Mouse (Mus musculus) heart, embryonic 15.5 days (tissue): ENCODE measurements around the gene Dnajb2. TPM values are rescaled to one million over a fixed set of nuclear protein-coding genes. Genes with fewer than 3 reads are reported as not detected.

Experiments
- ATAC-seq: fragments of 200-750 bp; cut with Nextera tagmentation; replicated peaks from 2 replicates; pipeline ENCODE4 v1.8.0; 2017; ENCODE audit warnings: low read depth, moderate TSS enrichment; ENCODE audit not compliant: insufficient number of reproducible peaks, insufficient read depth, low FRiP score
- H3K27ac ChIP-seq: fragments of 300-500 bp; sonication (generic); 2 replicates; pipeline ENCODE4 v1.5.1; 2015; ENCODE audit warnings: mild to moderate bottlenecking, inconsistent platforms
- H3K27me3 ChIP-seq: fragments of 300-500 bp; sonication (generic); 2 replicates; pipeline ENCODE4 v1.6.1; 2015; ENCODE audit warnings: inconsistent platforms
- H3K36me3 ChIP-seq: fragments of 300-500 bp; sonication (generic); 2 replicates; pipeline ENCODE4 v1.6.1; 2015; ENCODE audit warnings: mild to moderate bottlenecking, inconsistent platforms
- H3K4me1 ChIP-seq: fragments of 300-500 bp; sonication (generic); replicated peaks from 2 replicates; pipeline ENCODE4 v1.6.1; 2015; ENCODE audit warnings: inconsistent platforms
- H3K4me2 ChIP-seq: fragments of 300-500 bp; sonication (generic); 2 replicates; pipeline ENCODE4 v1.6.1; 2015; ENCODE audit warnings: inconsistent platforms, mild to moderate bottlenecking, moderate library complexity
- H3K4me3 ChIP-seq: fragments of 300-500 bp; sonication (generic); 2 replicates; pipeline ENCODE4 v1.5.1; 2015; ENCODE audit warnings: mild to moderate bottlenecking, inconsistent platforms
- H3K9ac ChIP-seq: fragments of 300-500 bp; sonication (generic); 2 replicates; pipeline ENCODE4 v1.6.1; 2015; ENCODE audit warnings: mild to moderate bottlenecking, inconsistent platforms
- H3K9me3 ChIP-seq: fragments of 300-500 bp; sonication (generic); replicated peaks from 2 replicates; pipeline ENCODE4 v1.6.1; 2016; ENCODE audit warnings: inconsistent platforms
- WGBS: fragments of 180-500 bp; shearing (Covaris S2); methylation state at CpG from one replicate; pipeline ENCODE4 v1.1.7; 2015; ENCODE audit warnings: mixed read lengths; 5-methylcytosine and 5-hydroxymethylcytosine counted together
- polyA plus RNA-seq: library from polyadenylated mRNA; unstranded; fragments of >200 nt; fragmentation: Nextera tagmentation; extraction: Ambion mirVana; gene quantifications from 2 replicates; pipeline ENCODE4 v1.2.1, GENCODE M21; 2015

Gene Dnajb2
- 41.4 and 43.0 TPM in 2 replicates for polyA plus RNA-seq

DNA sequence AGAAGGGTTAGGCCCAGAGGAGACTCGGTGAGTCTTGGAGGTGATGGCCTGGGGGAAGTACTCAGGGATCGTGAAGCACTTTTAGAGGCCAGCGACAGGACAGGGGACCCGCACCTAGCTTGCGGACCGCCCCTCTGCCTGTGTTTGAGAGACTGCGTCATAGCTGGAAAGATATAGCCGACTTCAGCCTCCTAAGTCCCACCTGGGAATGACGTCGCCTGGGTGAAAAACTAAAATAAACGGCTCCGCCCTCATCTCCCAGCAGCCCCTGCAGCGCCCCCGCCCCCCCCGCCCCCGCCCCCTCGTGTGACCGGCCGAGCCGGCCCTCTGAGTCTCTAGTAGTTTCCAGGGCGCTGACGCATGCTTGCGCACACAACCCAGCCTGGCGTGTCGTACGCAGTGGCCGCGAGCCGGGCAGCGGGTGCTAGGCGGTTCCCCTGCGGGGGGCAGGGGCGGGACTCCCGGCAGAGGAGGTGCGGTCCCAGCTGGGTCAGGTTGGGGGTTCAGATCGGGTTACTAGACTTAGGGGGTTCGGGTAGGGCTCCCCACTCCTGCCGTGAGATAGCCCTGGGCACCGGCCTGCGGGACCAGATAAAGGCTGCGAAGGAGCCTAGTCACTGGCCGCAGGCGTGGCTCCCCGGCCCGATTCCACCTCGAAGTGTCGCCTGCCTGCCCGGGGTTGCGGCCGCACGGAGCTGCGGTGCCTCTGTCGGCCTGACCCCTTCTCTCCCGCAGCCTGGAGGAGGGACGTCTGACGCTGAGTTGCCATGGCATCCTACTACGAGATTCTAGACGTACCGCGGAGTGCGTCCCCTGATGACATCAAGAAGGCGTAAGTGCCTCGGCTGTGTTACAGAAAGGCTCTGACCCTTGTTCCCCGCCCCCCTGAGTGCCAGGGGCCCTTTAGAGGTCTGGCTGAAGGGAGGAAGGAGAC, at the start of gene Dnajb2:
TSS of gene Dnajb2 (plus strand) at position 290 of the 934 bp plus-strand sequence.
- H3K36me3 ChIP-seq = peaks cover 17% of the 10 kb centered on the region

GRCm38 (mm10) chr1:75187126-75187525, 49.1 kb upstream of the Dnajb2 start:
- ATAC-seq = no peak
- no peaks in the 10 kb centered on the region for H3K9me3 ChIP-seq
- no peak overlapping the region for H3K4me2 ChIP-seq
- H3K4me1 ChIP-seq = peaks cover 13% of the 10 kb centered on the region
- H3K4me3 ChIP-seq = no peak overlapping the region
- H3K27ac ChIP-seq = no peak overlapping the region
- H3K9ac ChIP-seq = no peak overlapping the region
- H3K36me3 ChIP-seq = peaks cover 50% of the 10 kb centered on the region
- H3K27me3 ChIP-seq = no peaks in the 10 kb centered on the region

More for the DNA sequence above, at the start of gene Dnajb2:
- Histone ChIP-seq H3K4me3 (peak within 1 kb of the TSS; percentile 89), H3K9ac (peak within 1 kb of the TSS; percentile 94), H3K4me2 (peak within 1 kb of the TSS; percentile 98), H3K9me3 (no peaks in the 10 kb centered on the region), H3K27me3 (no peaks in the 10 kb centered on the region), H3K4me1 (peaks cover 32% of the 10 kb centered on the region), H3K27ac (peak within 1 kb of the TSS; percentile 95)
- WGBS = under 1% methylated on average over 53 of the region's 64 CpGs
- peak; percentile 91 for ATAC-seq

DNA sequence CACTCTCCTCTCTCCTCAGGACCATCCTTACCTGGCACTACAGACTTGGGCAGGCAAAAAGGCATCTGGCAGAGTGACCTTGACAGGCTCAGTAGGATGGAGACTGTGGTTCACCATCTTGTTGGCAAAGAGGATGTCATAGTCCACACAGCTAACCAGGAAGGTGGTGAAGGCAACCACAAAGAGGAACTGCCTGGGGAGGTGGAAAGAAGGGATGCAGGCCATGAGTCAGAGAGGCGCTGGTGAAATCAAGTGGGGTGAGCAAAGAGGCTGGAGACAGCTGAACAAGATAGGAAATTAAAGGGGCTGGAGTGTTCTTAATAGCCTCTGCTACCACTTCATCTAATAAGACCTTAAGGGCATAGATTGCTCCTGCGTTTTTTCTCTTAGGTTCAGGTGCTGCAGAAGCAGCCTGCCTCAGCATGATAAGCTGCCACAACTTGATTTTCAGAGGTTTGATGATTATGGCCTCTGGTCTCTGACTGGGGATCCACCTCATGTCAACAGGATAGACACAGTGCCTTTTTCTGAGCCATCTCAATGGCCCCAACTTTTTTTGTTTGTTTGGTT, 48.2 kb upstream of the Dnajb2 start:
- peaks cover 41% of the 10 kb centered on the region for H3K36me3 ChIP-seq
- 74% methylated on average over 2 of the region's 2 CpGs for WGBS
- peaks cover 15% of the 10 kb centered on the region for H3K4me1 ChIP-seq
- H3K9me3 ChIP-seq = no peaks in the 10 kb centered on the region
- H3K27ac ChIP-seq = no peak overlapping the region
- H3K4me2 ChIP-seq = no peak overlapping the region
- no peak for ATAC-seq
- H3K9ac ChIP-seq = no peak overlapping the region
- H3K27me3 ChIP-seq = no peaks in the 10 kb centered on the region
- H3K4me3 ChIP-seq = no peak overlapping the region

GRCm38 (mm10) chr1:75190577-75190976, 45.6 kb upstream of the Dnajb2 start:
- peak overlapping the region; percentile 80 for H3K9ac ChIP-seq
- H3K4me2 ChIP-seq = peak overlapping the region; percentile 76
- peaks cover 35% of the 10 kb centered on the region for H3K36me3 ChIP-seq
- WGBS = 52% methylated on average over 2 of the region's 2 CpGs
- H3K27me3 ChIP-seq = no peaks in the 10 kb centered on the region
- ATAC-seq = no peak
- H3K9me3 ChIP-seq = no peaks in the 10 kb centered on the region
- H3K4me3 ChIP-seq = peak overlapping the region; percentile 83
- peaks cover 23% of the 10 kb centered on the region for H3K4me1 ChIP-seq
- no peak overlapping the region for H3K27ac ChIP-seq

DNA sequence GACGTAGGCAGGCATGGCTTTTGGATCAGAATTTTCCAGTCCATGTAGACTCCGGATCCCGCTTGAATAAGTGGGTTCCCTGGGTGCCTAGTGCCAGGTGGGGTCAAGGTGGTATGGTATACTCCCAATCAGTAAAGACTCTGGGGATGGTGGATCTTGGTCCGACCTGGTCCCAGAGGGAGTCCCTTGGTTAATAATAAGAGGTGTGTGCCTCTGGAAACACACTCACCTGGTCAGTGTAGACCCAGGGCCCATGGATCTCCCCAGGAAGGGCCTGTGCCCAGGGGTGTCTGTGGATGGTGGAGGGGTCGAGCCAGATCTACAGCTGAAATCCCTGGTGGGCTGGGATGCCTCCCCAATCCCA, 45.0 kb upstream of the Dnajb2 start:
- H3K27ac ChIP-seq = peak overlapping the region; percentile 89
- no peaks in the 10 kb centered on the region for H3K27me3 ChIP-seq
- H3K4me3 ChIP-seq = peak overlapping the region; percentile 83
- peaks cover 23% of the 10 kb centered on the region for H3K4me1 ChIP-seq
- no peak for ATAC-seq
- H3K9ac ChIP-seq = peak overlapping the region; percentile 80
- WGBS = 42% methylated on average over 5 of the region's 5 CpGs
- H3K36me3 ChIP-seq = peaks cover 35% of the 10 kb centered on the region
- no peaks in the 10 kb centered on the region for H3K9me3 ChIP-seq
- H3K4me2 ChIP-seq = peak overlapping the region; percentile 76

GRCm38 (mm10) chr1:75191622-75192402, 44.4 kb upstream of the Dnajb2 start, which contains the start of the genes Ankzf1 and Atg9a:
Gene Ankzf1 (plus strand): TSS chr1:75192151.
Gene Atg9a (minus strand): TSS chr1:75192196.
- Histone ChIP-seq H3K27ac (peak within 1 kb of the TSS; percentile 90), H3K27me3 (no peaks in the 10 kb centered on the region), H3K9me3 (no peaks in the 10 kb centered on the region), H3K36me3 (peaks cover 34% of the 10 kb centered on the region), H3K4me3 (peak within 1 kb of the TSS; percentile 83), H3K4me1 (peaks cover 23% of the 10 kb centered on the region), H3K9ac (peak within 1 kb of the TSS; percentile 80), H3K4me2 (peak within 1 kb of the TSS; percentile 76)
- under 1% methylated on average over 56 of the region's 56 CpGs for WGBS
- peak; percentile 99 for ATAC-seq

GRCm38 (mm10) chr1:75192452-75192851, 43.8 kb upstream of the Dnajb2 start:
- ATAC-seq = peak; percentile 44; the same call in 1 of the 2 replicates
- Histone ChIP-seq H3K27me3 (no peaks in the 10 kb centered on the region), H3K36me3 (peaks cover 34% of the 10 kb centered on the region), H3K4me2 (peak overlapping the region; percentile 71), H3K27ac (peak overlapping the region; percentile 90), H3K4me3 (peak overlapping the region; percentile 83), H3K4me1 (peaks cover 23% of the 10 kb centered on the region), H3K9ac (peak overlapping the region; percentile 63), H3K9me3 (no peaks in the 10 kb centered on the region)
- under 1% methylated on average over 19 of the region's 19 CpGs for WGBS

GRCm38 (mm10) chr1:75201236-75201635, 35.0 kb upstream of the Dnajb2 start:
- Histone ChIP-seq H3K36me3 (peaks cover 39% of the 10 kb centered on the region), H3K4me1 (no peaks in the 10 kb centered on the region), H3K4me3 (no peak overlapping the region), H3K4me2 (no peak overlapping the region), H3K9ac (no peak overlapping the region), H3K9me3 (no peaks in the 10 kb centered on the region), H3K27ac (no peak overlapping the region), H3K27me3 (no peaks in the 10 kb centered on the region)
- WGBS = 73% methylated on average over 1 of the region's 1 CpGs
- no peak for ATAC-seq

DNA sequence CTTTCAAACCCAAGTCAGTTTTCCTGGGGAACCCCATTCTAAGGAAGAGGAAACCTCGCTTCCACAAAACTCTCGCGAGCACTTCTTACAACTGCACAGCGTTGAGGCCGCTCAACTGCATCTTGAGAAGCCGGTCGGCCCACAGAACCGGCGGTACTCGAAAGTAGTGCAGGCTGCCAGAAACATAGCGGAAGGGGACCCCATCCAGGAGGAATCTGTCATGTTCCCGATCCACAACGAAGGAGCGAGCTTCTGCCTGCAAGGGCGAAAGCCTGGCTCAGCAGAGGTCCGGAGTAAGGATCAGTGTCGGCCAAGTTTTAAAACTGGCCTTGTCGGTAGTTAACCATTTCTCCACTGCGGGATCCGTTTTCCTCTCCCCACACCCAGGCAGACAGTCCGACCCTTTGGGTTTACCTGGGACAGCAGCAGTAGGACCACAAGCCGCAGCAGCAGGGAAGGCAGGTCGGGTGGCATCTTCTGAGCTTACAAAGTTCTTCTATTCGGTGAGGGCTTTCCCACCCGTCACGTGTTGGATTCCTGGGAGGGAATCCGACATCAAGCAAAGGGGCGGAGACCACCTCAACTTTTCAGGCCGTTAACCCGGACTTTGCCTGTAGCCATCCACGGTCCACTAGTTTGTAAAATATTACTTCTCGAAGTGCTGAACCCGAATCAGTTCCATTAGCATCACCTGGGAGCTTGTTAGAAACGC, 27.1 kb upstream of the Dnajb2 start:
- Histone ChIP-seq H3K4me2 (peak overlapping the region; percentile 80), H3K4me1 (peaks cover 32% of the 10 kb centered on the region), H3K9me3 (no peaks in the 10 kb centered on the region), H3K27me3 (peaks cover 8% of the 10 kb centered on the region; the same call in 1 of the 2 replicates), H3K9ac (peak overlapping the region; percentile 58), H3K27ac (no peak overlapping the region), H3K36me3 (peaks cover 13% of the 10 kb centered on the region), H3K4me3 (peak overlapping the region; percentile 48)
- no peak for ATAC-seq
- WGBS = 12% methylated on average over 34 of the region's 34 CpGs

DNA sequence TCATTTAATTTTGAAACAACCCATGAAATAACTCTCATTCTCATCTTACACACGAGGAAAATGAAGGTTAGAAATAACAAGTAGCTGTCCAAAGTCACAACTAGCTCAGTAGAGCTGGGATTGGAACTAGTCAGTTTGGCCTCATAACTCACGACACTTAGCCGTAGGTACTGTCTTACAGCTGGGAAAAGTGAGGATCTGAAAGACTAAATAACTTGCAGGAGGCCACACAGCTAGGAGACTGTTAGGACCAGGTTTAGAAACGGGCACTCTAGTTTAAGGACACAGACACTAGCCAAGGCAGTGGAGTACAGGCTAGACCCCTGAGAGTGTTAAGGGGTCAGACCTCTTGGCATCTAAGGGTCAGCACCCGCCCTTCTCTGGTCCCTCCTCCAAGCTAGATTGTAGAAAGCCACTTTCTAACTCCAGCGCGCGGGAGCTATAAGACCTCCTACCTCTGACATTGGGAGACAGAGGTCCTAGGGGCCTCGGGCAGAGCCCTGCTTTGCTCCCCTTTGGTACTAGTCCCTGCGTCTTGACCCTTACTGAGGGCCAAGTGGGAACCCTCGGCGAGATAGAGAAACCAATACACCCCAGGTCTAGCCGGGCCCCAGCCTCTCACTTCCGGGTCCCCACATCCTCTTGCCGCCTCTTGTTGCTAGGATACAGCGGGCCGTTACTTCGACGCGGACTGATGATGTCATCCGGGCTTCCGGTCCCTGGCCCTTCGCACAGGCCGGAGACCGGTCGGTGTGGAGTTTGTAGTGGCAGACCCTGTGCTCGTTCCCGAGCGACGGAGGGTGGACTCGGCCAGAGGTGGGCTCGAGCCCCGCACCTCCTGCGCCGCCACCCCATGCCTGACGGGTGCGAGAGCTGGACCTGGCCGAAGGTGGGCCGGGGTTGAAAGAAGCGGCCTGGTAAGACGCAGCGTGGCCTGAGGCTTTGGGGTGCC, 25.8 kb upstream of the Dnajb2 start, which contains the start of the genes Glb1l and Stk16:
TSS of gene Glb1l (minus strand) at position 678 of the 952 bp plus-strand sequence.
TSS of gene Stk16 (plus strand) at position 703 of the 952 bp plus-strand sequence.
- Histone ChIP-seq H3K9me3 (no peaks in the 10 kb centered on the region), H3K4me2 (peak within 1 kb of the TSS; percentile 80), H3K36me3 (peaks cover 22% of the 10 kb centered on the region), H3K4me3 (peak within 1 kb of the TSS; percentile 91), H3K27me3 (peaks cover 8% of the 10 kb centered on the region; the same call in 1 of the 2 replicates), H3K4me1 (peaks cover 38% of the 10 kb centered on the region), H3K9ac (peak within 1 kb of the TSS; percentile 93), H3K27ac (peak within 1 kb of the TSS; percentile 62)
- ATAC-seq = peak; percentile 93
- WGBS = 6% methylated on average over 42 of the region's 42 CpGs
